Mouse (Mus musculus) forebrain, embryonic 16.5 days (tissue): Measurements from ENCODE around the gene Unc5cl. TPM values are rescaled to one million over a fixed set of nuclear protein-coding genes. Genes with fewer than 3 reads are reported as not detected.

Experiments
- polyA plus RNA-seq: library from polyadenylated mRNA; unstranded; fragments of >200 nt; fragmentation: Nextera tagmentation; extraction: Ambion mirVana; gene quantifications from 2 replicates; pipeline ENCODE4 v1.2.1, GENCODE M21; 2015

Gene Unc5cl
- polyA plus RNA-seq, 1 experiment from 2014 or later, result 0.19 TPM

Other genes with a start within 250 kb of the Unc5cl start
- gene Trem1, start 222.1 kb upstream of the Unc5cl start, polyA plus RNA-seq, result not detected in 2 replicates
- gene Trem3, start 207.1 kb upstream of the Unc5cl start, polyA plus RNA-seq, result not detected in 2 replicates
- gene Treml4, start 190.6 kb upstream of the Unc5cl start, polyA plus RNA-seq, result not detected in 2 replicates
- gene Treml2, start 155.4 kb upstream of the Unc5cl start, polyA plus RNA-seq, result 0.10 TPM in 1 of 2 replicates, not detected in the other
- not detected in 2 replicates for gene B430306N03Rik, start 138.8 kb upstream of the Unc5cl start, polyA plus RNA-seq
- gene Trem2, start 108.5 kb upstream of the Unc5cl start, polyA plus RNA-seq, result 2.9 and 3.4 TPM in 2 replicates
- 0.18 and 0.51 TPM in 2 replicates for gene Treml1, start 95.0 kb upstream of the Unc5cl start, polyA plus RNA-seq
- 19.7 and 21.8 TPM in 2 replicates for gene Nfya, start 45.0 kb upstream of the Unc5cl start, polyA plus RNA-seq
- 49.1 and 54.5 TPM in 2 replicates for gene Oard1, start 44.9 kb upstream of the Unc5cl start, polyA plus RNA-seq
- 0.29 and 0.43 TPM in 2 replicates for gene Apobec2, start 22.0 kb upstream of the Unc5cl start, polyA plus RNA-seq
- gene Tspo2, start 3.4 kb upstream of the Unc5cl start, polyA plus RNA-seq, result 2.0 and 2.5 TPM in 2 replicates